Mouse (Mus musculus) heart, embryonic 14.5 days (tissue): ENCODE measurements around the gene Olfr1293-ps. TPM values are rescaled to one million over a fixed set of nuclear protein-coding genes. Genes with fewer than 3 reads are reported as not detected.

Experiments
- ATAC-seq: fragments of 200-750 bp; cut with Nextera tagmentation; 2 replicates; pipeline ENCODE4 v1.8.0; 2017; ENCODE audit warnings: low read depth, moderate TSS enrichment; ENCODE audit not compliant: insufficient number of reproducible peaks, insufficient read depth, low FRiP score
- H3K27ac ChIP-seq, 2 experiments: fragments of 200-500 bp in 1 of 2; fragments of 300-500 bp in 1 of 2; sonication (generic) in 1 of 2; replicated peaks in 1 of 2; 2 replicates each; pipeline ENCODE4 v1.5.1; 2012 to 2014; ENCODE audit warnings: low read depth in 2 of 2, low read length in 2 of 2, control low read depth in 1 of 2, mild to moderate bottlenecking in 1 of 2, mixed read lengths in 1 of 2; ENCODE audit not compliant: control insufficient read depth in 1 of 2, insufficient read depth in 1 of 2
- H3K27me3 ChIP-seq: fragments of 300-500 bp; sonication (generic); 2 replicates; pipeline ENCODE4 v1.6.1; 2014; ENCODE audit warnings: mild to moderate bottlenecking, low read length, control low read depth; ENCODE audit not compliant: control insufficient read depth, insufficient read depth
- H3K36me3 ChIP-seq: fragments of 300-500 bp; sonication (generic); 2 replicates; pipeline ENCODE4 v1.6.1; 2014; ENCODE audit warnings: mild to moderate bottlenecking, control low read depth, low read length, mixed read lengths; ENCODE audit not compliant: control insufficient read depth, insufficient read depth
- H3K4me1 ChIP-seq, 2 experiments: fragments of 200-500 bp in 1 of 2; fragments of 300-500 bp in 1 of 2; sonication (generic) in 1 of 2; 2 replicates each; pipeline ENCODE4 v1.6.1; 2012 to 2014; ENCODE audit warnings: low read length in 2 of 2, control low read depth in 1 of 2, mixed read lengths in 1 of 2; ENCODE audit not compliant: control insufficient read depth in 2 of 2, insufficient read depth in 2 of 2
- H3K4me2 ChIP-seq: fragments of 300-500 bp; sonication (generic); 2 replicates; pipeline ENCODE4 v1.6.1; 2014; ENCODE audit warnings: mild to moderate bottlenecking, low read length
- H3K4me3 ChIP-seq, 2 experiments: fragments of 200-500 bp in 1 of 2; fragments of 300-500 bp in 1 of 2; sonication (generic) in 1 of 2; 2 replicates each; pipeline ENCODE4 v1.5.1; 2012 to 2014; ENCODE audit warnings: low read length in 2 of 2, mild to moderate bottlenecking in 2 of 2, control low read depth in 1 of 2, low read depth in 1 of 2, moderate library complexity in 1 of 2; ENCODE audit not compliant: control insufficient read depth in 1 of 2, insufficient read depth in 1 of 2
- H3K9ac ChIP-seq: fragments of 300-500 bp; sonication (generic); 2 replicates; pipeline ENCODE4 v1.6.1; 2014; ENCODE audit warnings: mild to moderate bottlenecking, low read length
- H3K9me3 ChIP-seq: fragments of 300-500 bp; sonication (generic); 2 replicates; pipeline ENCODE4 v1.6.1; 2016; ENCODE audit warnings: low read length, control low read depth; ENCODE audit not compliant: control insufficient read depth
- WGBS: fragments of 180-500 bp; shearing (Covaris S2); extraction: QIAGEN DNeasy Blood & Tissue Kit; methylation state at CpG from one replicate; pipeline ENCODE4 v1.1.7; 2014; 5-methylcytosine and 5-hydroxymethylcytosine counted together
- polyA plus RNA-seq: library from polyadenylated mRNA; unstranded; fragments of >200 nt; fragmentation: Nextera tagmentation; extraction: Ambion mirVana; gene quantifications from 2 replicates; pipeline ENCODE4 v1.2.1, GENCODE M21; 2014

Gene Olfr1293-ps
- not detected in 2 replicates for polyA plus RNA-seq

- no peak within 1 kb of the TSS for H3K4me2 ChIP-seq
- no peak within 1 kb of the TSS for H3K4me3 ChIP-seq
- H3K27me3 ChIP-seq, result no peaks in the 10 kb centered on the region
- H3K9me3 ChIP-seq, result peaks cover 1% of the 10 kb centered on the region; the same call in 1 of the 2 replicates
- no peak within 1 kb of the TSS for H3K27ac ChIP-seq
- H3K4me1 ChIP-seq, result no peaks in the 10 kb centered on the region
- no peaks in the 10 kb centered on the region for H3K36me3 ChIP-seq
- H3K9ac ChIP-seq, result no peak within 1 kb of the TSS
- WGBS, result 82% methylated on average over 1 of the region's 1 CpGs
- ATAC-seq, result no peak
These were observed at the start of gene Olfr1293-ps for GRCm38 (mm10) chr2:111524903-111525302. Olfr1293-ps (plus strand) TSS chr2:111525203.

GRCm38 (mm10) chr2:111480519-111480918 lies 44.5 kb upstream of the Olfr1293-ps start, which contains the start of gene Olfr1289:
Olfr1289 (plus strand) TSS chr2:111480819.
- Histone ChIP-seq H3K27ac (no peak within 1 kb of the TSS), H3K9me3 (no peaks in the 10 kb centered on the region), H3K9ac (no peak within 1 kb of the TSS), H3K4me1 (no peaks in the 10 kb centered on the region), H3K4me2 (no peak within 1 kb of the TSS), H3K4me3 (no peak within 1 kb of the TSS), H3K36me3 (no peaks in the 10 kb centered on the region), H3K27me3 (no peaks in the 10 kb centered on the region)
- no peak for ATAC-seq
- 63% methylated on average over 1 of the region's 1 CpGs for WGBS

GRCm38 (mm10) chr2:111493729-111494128 lies 31.3 kb upstream of the Olfr1293-ps start, which contains the start of gene Olfr1290:
Olfr1290 (minus strand) TSS chr2:111493829.
- no peak within 1 kb of the TSS for H3K27ac ChIP-seq
- H3K36me3 ChIP-seq, result no peaks in the 10 kb centered on the region
- H3K27me3 ChIP-seq, result no peaks in the 10 kb centered on the region
- WGBS, result 64% methylated on average over 5 of the region's 5 CpGs
- H3K9me3 ChIP-seq, result no peaks in the 10 kb centered on the region
- no peak for ATAC-seq
- no peak within 1 kb of the TSS for H3K4me3 ChIP-seq
- H3K9ac ChIP-seq, result no peak within 1 kb of the TSS
- no peaks in the 10 kb centered on the region for H3K4me1 ChIP-seq
- H3K4me2 ChIP-seq, result no peak within 1 kb of the TSS

- Histone ChIP-seq H3K36me3 (no peaks in the 10 kb centered on the region), H3K9ac (no peak within 1 kb of the TSS), H3K9me3 (no peaks in the 10 kb centered on the region), H3K4me2 (no peak within 1 kb of the TSS), H3K4me3 (no peak within 1 kb of the TSS), H3K27me3 (no peaks in the 10 kb centered on the region), H3K27ac (no peak within 1 kb of the TSS), H3K4me1 (no peaks in the 10 kb centered on the region)
- no peak for ATAC-seq
- WGBS, result 88% methylated on average over 3 of the region's 3 CpGs
These were observed 28.1 kb upstream of the Olfr1293-ps start, which contains the start of gene Olfr1291-ps1 for GRCm38 (mm10) chr2:111496880-111497279. Olfr1291-ps1 (plus strand) TSS chr2:111497180.

- H3K4me3 ChIP-seq, result no peak overlapping the region
- 81% methylated on average over 10 of the region's 10 CpGs for WGBS
- peaks cover 6% of the 10 kb centered on the region; the same call in 1 of the 2 replicates for H3K9me3 ChIP-seq
- H3K4me2 ChIP-seq, result no peak overlapping the region
- H3K4me1 ChIP-seq, result no peaks in the 10 kb centered on the region
- ATAC-seq, result no peak
- no peak overlapping the region for H3K9ac ChIP-seq
- H3K27ac ChIP-seq, result no peak overlapping the region
- H3K27me3 ChIP-seq, result no peaks in the 10 kb centered on the region
- H3K36me3 ChIP-seq, result no peaks in the 10 kb centered on the region
These were observed 7.6 kb upstream of the Olfr1293-ps start for GRCm38 (mm10) chr2:111517451-111517850.

GRCm38 (mm10) chr2:111540191-111540590 lies 15.2 kb downstream of the Olfr1293-ps start, which contains the start of gene Olfr1294:
Olfr1294 (minus strand) TSS chr2:111540291.
- ATAC-seq, result no peak
- Histone ChIP-seq H3K4me1 (no peaks in the 10 kb centered on the region), H3K27me3 (no peaks in the 10 kb centered on the region), H3K4me2 (no peak within 1 kb of the TSS), H3K9ac (no peak within 1 kb of the TSS), H3K36me3 (no peaks in the 10 kb centered on the region), H3K9me3 (no peaks in the 10 kb centered on the region), H3K4me3 (no peak within 1 kb of the TSS), H3K27ac (no peak within 1 kb of the TSS)
- WGBS, result 40% methylated on average over 1 of the region's 1 CpGs

GRCm38 (mm10) chr2:111569581-111569980 lies 44.6 kb downstream of the Olfr1293-ps start, which contains the start of gene Olfr1295:
Olfr1295 (minus strand) TSS chr2:111569681.
- no peak within 1 kb of the TSS for H3K4me2 ChIP-seq
- no peaks in the 10 kb centered on the region for H3K27me3 ChIP-seq
- ATAC-seq, result no peak
- H3K9me3 ChIP-seq, result no peaks in the 10 kb centered on the region
- no peaks in the 10 kb centered on the region for H3K4me1 ChIP-seq
- H3K9ac ChIP-seq, result no peak within 1 kb of the TSS
- H3K4me3 ChIP-seq, result no peak within 1 kb of the TSS
- H3K36me3 ChIP-seq, result no peaks in the 10 kb centered on the region
- no peak within 1 kb of the TSS for H3K27ac ChIP-seq
